Mouse (Mus musculus) WW6 (cell line): ENCODE data around the gene Fabp7.

Source experiments
- DNase-seq: peaks from one replicate; pipeline ENCODE4 v3.0.0-alpha.2; 2013; ENCODE audit warnings: low read depth, low spot score

The Fabp7 gene

DNA sequence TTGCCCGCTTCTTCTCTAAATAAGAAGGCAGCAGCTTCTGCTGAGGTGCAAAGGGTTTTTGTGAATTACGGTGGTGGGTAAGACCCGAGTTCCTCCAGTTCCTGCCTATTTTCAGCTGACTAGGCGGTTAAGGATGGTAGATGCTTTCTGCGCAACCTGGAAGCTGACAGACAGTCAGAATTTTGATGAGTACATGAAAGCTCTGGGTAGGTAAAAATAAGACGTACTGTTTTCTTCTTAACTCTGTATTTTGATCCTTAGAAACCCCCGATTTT, at the start of gene Fabp7:
Fabp7 (plus strand) TSS at position 6 of the 275 bp plus-strand sequence.
- DNase-seq, result no peak

DNA sequence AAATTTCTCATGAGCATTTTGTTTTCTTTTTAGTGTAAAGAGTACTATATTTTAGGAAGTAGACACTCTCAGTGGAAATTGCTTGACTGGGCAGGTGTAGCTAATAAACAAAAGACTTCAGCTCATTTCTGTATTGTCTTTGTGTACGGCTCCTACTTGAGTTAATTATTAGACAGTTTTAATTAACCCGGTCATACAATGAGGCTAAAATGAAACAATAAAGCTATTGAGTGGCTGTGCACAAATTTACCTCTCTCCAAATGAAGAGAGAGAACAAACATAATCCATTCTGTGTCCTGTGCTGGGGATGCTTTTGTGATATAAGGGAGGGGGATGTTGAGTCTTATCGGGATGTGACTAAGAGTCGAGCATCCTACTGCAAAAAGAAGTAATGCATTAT, 43.9 kb upstream of the Fabp7 start:
- no peak for DNase-seq

DNA sequence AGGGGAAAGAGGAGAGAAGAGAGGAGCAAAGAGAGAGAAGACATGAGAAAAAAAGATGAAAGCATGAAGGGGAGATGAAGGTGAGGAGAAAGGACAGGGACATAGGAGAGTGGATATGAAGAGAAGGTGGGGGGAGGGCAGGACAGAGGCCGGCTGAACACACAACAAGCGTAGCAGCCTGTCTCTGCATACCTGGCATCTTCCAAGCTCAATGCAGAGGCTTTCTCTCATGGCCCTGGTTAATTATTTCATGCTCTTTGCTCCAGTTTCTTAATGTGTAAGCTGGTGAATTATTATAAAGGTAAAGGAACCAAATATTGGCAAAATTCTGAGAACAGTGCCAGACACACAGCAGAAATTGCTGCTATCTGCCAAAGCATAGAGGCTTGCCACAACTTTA, 43.3 kb upstream of the Fabp7 start:
- DNase-seq, result no peak

DNA sequence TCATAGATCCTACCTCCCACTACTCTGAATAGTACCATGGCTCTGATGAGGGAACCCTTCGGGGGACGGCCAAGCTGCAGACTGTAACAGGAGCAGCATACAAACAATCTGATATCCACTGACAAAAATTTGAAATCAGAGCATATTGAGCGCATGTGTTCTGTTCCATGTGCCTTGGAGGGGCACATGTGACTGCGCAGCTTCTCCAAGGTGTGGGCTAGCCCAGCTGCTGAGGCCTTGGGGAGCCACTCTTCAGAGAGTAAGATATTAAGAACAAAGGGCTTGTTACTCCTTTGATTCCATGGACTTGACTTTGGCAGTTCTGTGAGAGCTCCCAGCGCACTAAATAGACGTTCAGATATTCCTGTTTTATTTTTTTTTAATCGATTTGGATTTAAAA, 41.6 kb upstream of the Fabp7 start:
- DNase-seq, result no peak

DNA sequence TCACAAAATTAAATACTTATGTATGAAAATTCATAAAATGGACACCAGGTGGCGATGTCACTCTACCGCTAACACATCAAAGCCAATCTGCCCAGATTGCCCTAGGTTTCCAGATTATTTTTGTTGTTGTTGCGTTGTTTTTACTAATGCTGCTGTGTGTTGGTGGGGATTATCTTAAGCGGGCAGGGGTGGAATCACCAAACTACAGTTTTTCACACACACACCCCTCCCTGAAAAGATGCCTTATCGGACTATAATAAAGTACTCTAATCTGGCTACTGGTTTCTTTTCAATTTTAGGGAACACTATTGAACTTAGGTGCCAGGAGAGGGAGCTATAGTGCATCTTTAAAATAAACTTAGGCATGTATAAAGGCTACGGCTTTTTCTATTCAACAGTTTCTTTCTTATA, 41.1 kb upstream of the Fabp7 start:
- peak; percentile 31 for DNase-seq

DNA sequence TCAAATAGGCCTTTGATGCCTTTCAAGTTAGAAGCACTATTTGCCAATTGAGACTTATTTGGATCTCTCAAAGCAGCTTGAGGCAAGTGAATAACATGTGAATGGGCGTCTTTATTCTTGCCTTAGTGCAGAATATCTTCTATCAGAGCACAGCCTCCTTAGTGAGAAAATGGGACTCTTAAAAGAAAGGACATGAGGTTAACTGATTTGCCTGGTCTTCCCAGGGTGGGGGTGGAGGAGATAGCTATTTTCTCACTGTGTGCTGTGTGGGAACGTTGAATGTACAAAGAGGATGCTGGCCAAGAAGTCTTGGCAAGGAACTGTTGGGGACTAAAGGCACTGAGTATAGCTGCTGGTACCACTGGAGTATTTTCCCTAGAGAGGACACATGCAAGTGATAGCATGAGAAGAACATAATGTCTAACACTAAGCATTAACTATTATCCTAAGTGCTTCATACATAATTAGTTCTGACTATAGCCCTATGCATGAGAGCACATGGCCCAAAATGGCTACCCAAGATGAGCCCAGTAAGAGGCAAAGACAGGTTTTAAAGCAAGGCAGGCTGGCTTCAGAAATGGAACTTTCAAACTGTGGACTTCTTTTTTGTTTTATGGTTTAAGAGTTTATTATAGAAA, 40.4 kb upstream of the Fabp7 start:
- no peak for DNase-seq

DNA sequence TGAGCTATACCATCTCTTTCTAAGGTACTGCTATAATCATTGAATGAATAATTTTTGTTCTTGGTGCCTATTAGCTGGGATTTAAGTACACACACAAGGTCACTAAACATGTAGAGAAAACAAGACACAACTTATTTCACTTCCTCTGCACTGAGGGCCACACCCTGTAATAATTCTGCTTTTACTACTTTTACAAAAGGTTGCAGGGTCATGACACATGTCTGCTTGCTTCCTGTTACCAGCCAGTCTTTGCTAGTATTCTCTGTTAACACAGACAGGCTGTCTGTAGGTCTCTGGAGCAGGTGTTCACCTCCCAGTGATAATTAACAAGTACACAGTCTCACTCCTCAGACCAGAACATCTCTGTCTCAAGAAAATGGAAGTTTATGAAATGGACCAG, 39.2 kb upstream of the Fabp7 start:
- DNase-seq, result no peak

DNA sequence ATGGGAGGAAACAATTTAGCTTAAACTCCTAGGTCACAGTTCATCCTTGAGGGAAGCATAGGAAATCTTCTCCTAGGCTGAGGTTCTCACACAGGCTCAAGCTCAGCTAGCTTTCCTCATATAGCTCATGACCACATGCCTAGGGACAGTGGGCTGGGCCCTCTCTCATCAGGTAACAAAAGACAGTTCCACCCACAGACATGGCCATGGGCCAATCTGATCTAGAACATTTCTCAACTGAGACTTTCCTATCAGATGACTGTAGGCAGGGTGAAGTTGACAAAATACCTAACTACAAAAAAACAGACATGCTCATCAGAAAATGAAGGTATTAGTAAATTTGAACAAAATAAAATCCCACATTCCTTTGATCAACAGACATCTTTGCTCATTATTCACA, 37.6 kb upstream of the Fabp7 start:
- no peak for DNase-seq

DNA sequence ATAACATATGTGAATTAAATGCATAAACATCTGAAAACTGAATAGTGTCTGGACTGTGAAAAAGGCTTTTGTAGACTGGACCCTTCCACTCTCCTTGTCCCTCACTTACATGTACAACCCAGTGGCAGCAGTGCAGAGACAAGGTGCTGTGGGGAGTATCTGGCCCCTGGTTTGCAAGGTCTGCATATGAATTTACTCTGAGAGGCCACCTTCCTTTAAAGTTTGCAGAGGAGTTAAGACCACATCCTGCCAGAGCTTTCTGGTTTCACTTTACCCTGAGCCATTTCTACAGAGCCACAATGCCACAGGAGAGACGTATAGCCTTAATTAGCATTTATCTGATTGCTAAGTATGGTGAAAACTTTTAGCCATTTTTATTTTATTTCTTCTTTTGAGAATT, 31.3 kb upstream of the Fabp7 start:
- DNase-seq, result no peak

DNA sequence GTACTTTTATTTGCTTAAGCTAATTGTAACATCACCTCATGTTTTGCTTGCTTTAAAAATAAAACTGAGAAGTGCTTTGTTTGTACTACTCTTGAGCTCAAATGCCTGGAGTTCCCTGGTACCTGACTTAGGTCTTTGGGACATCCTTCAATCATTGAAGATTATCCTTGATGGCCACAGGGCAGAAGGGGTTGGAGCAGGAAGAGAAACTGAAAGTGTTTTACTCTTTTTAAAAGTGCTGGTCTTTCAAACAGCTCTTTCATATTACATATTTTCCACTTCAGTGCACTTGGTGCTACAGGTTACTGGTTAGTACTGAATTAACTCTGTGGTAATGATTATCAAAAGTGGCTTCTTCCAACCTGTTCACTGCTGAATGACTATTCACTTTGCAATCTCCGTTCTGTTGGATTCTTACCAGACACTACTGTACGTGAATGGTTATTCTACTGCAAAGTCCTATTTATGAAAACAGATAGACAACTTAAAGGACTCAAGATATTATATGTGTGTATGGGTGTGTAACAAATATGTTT, 29.4 kb upstream of the Fabp7 start:
- no peak for DNase-seq

DNA sequence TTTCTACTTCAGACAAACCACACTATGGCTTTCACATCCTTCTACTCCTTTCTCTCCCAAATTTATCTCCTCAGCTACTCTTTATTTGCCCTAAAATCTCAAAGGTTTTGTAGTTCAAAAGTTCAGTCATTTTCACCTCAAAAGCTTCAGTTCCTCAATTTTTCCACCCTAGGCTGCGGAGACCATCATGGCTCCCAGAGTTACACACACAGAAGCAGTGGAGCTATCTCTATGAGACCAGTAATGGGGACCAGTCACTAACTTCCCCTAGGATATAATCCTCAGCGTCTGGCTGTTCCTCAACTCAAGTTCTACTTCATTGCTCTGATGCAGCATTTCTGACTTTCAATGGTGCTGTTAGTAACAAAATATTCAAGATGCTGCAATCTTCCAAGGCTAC, 25.7 kb upstream of the Fabp7 start:
- no peak for DNase-seq

DNA sequence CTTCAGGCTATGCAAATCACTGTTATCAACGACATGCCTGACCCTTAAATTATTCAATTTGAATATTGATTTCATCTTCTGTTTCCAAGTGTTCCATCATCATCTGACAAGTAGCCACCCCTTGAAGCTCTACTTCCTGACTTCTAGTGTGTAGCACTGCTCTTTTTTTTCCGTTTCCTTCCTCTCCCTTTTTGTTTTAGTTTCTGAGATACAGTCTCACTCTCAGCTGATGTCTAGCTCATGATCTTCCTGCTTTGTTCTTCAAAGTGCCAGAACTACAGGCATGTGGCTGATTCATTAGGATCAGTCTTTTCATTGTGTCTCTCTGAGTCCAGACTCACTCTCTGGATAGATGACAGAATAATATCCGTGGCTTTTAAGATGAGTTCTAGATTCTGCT, 24.0 kb upstream of the Fabp7 start:
- DNase-seq, result no peak

DNA sequence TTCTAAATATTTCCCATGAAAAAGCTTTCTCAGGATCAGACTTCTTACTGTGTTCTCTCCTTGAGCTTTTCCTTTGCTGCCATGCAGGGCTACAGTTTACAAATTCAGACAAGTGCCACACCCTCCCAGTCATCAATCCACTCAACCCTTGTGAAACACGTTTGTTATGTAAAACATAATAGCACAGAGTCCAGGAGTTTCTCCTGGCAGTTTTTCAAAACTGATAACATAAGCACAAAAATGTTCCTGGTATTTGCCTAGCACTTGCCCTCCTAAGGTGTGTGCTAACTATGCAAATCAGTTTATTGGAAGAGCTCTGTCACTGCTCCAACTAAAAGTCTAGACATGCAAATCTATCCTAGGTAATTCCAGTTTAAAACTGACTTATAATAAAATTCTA, 21.6 kb upstream of the Fabp7 start:
- DNase-seq, result no peak

DNA sequence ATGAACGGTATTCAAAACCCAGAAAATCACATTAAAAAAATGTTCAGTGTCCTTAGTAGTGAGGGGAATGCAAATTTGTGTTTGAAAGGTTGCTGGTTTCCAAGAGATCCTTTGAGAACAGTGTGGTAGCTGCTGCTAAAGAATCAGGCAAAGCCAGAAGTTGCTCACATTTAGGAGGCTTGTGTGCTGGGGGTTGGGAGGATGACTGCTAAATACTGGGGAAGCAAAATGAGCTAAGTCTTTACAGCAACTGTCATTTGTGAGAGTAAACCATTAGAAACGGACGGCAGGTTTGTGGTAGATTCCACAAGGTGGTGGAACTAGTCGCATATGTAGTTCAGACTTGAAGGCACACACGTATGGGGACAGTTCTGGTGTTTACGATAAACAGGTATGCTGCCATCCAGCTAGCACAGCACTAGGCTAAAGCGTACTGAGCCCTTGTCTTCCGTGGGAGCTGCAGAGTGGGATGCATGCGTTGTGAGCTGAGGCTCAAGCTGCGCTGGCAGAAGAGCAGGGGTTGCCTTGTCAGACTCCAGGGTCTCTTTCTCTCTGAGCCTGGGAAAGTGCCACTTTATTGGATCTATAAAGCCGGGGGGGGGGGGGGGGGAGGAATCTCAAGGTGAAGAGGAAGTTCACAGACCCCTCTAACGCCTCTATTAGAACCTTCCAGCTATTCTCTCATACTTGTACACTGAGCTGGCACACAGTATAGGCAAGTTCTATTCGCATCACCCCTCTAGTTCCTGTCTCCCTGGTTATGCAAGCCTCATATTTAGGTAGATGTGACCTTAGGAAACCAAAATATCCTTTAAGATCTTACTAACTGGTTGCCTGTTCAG, 1.2 kb upstream of the Fabp7 start:
- no peak for DNase-seq

DNA sequence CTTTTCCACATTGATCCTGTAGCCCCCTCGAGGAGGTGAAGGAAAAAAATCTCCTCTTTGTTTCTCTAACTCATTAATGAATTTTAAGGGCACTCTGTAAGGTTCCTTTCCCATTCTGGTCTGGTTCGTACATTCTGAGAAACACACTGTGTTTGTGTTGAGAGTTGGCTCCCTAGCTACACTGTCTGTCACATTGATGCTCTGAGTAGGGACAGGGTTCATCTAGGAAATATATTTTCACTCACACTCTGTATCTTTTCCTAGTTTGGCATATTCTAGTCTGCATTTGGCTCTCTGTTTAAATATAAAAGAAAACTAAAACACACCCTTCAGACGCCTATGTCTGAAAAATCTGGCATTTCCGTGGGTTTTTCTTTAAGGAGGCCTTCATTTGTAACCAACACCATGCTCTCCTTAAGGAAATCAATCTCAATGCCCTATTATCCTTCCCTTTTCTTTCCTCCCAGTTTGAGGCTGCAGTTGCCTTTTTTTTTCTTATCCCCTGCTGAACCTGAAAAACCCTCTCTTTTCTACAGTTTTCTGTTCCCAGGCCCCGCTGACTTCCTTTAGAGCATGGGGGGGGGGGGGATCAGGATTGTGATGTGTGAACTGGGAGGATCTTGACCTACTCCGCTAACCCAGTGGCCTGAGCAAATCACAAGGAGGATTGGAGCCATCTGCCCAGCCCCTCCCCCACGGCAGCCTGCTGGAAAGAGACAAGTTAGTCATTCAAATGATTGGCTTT, 378 bp upstream of the Fabp7 start:
- DNase-seq, result no peak

DNA sequence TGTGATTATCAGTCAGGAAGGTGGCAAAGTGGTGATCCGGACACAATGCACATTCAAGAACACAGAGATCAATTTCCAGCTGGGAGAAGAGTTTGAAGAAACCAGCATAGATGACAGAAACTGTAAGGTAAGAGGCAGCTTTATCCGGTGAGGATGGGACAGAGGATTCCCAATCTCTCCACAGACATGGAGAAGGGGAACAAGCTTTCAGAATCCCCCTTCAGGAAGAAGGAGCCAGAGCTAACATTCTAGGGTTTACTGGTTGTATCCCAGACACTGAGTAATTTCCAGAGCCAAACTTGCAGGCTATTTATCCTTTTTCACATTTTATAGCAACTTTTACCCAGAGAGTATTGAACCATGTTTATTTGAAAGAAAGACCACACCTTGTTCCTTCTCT, 871 bp downstream of the Fabp7 start:
- DNase-seq, result no peak

DNA sequence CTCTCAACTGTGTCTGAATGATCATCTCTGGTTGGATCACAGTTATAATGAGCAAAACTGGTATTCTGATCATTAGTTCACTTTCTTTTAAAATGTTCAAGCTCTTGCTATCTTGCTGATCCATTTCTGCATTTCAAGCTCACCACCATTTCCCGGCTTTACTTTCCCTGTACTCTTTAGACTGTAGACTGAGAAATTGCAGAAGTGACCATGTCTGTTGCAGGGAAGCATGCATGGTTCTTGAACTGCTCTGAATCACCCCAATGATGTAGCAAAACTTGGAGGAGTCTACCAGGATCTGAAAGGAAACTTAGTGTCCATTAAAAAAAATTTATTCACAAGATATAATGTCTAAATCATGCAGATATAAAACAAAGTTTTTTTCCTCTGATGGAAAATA, 8.3 kb downstream of the Fabp7 start:
- no peak for DNase-seq

DNA sequence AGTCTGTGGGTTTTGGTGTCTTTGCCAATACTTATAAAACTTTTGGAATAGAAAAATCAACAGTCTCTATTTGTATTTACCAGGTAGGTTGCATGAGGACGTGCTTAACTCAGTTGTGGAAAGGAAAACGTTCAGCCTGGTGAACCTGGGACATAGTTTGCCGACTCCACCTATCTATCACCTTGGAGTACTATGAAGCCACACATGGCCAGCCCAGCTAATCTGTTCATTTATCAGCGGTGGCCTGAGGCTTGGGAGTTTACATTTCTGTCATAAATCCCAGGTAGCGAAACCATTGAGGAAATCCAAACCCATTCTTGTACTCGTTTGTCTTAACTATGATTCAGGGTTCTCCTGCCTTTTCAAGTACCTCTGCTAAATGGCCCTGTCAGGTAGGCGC, 9.3 kb downstream of the Fabp7 start, which contains the start of gene Smpdl3a:
Smpdl3a (plus strand) TSS at position 318 of the 400 bp plus-strand sequence.
- no peak for DNase-seq

DNA sequence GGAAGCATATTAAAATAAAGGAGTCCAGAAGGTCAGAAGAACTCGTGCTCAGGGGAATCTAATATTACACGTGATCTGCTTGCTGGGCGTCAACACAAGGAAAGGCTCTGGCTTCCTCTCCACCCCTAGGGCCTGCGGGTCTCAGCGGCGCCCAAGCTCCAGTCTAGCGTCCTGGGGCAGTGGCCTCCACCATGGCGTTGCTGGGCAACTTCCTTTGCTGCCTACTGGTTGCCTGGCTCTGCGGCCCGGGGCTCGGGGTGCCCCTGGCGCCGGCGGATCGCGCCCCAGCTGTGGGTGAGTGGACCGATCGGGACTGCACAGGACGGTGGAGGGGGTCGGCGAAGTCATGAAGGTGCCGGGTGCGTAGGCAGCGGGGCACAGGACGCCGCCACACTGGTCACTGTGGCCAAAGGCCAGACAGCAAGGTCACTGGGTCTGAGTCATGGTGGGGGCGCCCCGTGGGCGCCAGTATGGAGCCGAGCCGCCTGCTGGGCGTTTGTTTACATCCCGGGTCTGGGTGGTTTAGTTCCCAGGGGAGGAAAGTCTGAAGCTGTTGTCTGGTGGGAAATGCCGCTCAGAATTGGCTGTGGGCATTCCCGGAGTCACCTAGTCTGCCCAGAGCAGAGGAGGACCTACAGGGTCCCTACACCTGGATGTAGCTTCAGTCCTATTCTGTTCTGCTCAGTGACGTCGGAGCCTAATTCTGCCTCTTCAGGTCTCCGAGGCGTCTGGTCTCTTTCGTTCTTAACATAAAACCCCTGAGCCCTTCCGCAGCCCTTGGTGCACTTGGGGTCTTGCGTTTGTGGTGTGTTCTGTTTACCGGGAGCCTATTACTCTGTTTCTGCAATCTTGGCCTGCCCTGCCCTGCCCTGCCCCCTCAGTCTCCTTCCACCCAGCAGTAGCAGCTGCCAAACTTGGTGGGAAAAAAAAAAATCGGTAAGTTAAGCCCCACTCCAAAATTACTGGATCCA, 10.1 kb downstream of the Fabp7 start:
- DNase-seq, result no peak

DNA sequence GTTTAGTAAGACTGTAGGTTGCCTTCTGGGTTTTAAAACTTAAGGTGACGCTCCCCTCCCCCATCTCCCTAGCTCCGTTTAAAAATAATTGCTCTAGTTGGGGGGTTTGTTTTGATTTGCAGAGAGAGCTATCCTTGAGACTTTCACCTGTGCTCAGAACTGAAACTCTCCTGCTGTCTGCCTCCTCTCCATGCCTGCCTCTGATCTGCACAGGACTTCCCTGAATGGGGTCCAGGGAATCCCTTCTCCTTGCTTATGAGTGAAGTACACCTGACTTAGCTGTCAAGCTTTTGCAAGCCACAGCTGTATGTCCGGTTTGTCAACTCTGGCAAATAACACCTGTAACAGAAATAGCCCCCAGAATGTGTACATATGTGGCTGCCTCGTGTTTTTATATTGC, 10.9 kb downstream of the Fabp7 start:
- no peak for DNase-seq

DNA sequence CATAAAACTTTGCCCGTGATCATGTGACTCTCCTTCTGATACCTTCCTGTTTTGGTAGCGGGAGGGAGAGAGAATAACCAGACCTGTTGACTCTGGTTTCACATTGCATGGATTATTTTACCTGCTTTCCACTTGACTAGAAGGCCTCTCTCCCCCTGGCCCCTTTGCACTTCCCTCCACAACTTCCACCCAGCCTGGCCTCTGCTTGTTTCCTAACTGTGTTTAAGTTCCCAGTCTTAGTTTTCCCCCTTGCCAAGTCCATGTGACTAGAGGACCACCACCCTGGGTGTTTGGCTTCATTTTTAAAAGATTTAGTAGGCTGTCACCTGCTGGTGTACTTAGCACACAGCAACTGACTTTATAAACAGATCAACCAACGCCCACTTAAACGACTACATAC, 11.4 kb downstream of the Fabp7 start:
- no peak for DNase-seq
